Mouse (Mus musculus): ENCODE measurements around the gene Parp16. TPM values are rescaled to one million over a fixed set of nuclear protein-coding genes. Genes with fewer than 3 reads are reported as not detected.
"Not testable (repeated sequence)": the region's sequence is repeated elsewhere in the genome, so short reads cannot be mapped to it uniquely, and the experiment has no call there.

Gene Parp16
- polyA plus RNA-seq, 1 experiment from 2014 or later: 5.6 TPM

GRCm38 (mm10) chr9:65281536-65282151 is 86.5 kb downstream of the Parp16 start:
- H3K4me3 ChIP-seq (ENCODE audit: control insufficient read depth in 1 of 2, insufficient read depth in 1 of 2, low read depth in 1 of 2, low read length in 2 of 2): no peak overlapping the region
- no peaks in the 10 kb centered on the region for H3K27me3 ChIP-seq (ENCODE audit: control insufficient read depth, insufficient read depth, low read length)
- no peaks in the 10 kb centered on the region for H3K9me3 ChIP-seq (ENCODE audit: control insufficient read depth, low read length)
- ATAC-seq (ENCODE audit: insufficient number of reproducible peaks, insufficient read depth, low FRiP score, low read depth): no peak
- 63% methylated on average over 5 of the region's 5 CpGs for WGBS
- no peaks in the 10 kb centered on the region for H3K36me3 ChIP-seq (ENCODE audit: control insufficient read depth, insufficient read depth, low read length)
- H3K27ac ChIP-seq (replicated peaks in 1 of 2; ENCODE audit: control insufficient read depth in 1 of 2, insufficient read depth in 1 of 2, low read depth in 2 of 2, low read length in 2 of 2): no peak overlapping the region; a peak in 1 of 4 replicates
- H3K4me2 ChIP-seq (ENCODE audit: low read length): no peak overlapping the region
- no peak overlapping the region for H3K9ac ChIP-seq (ENCODE audit: low read length)
- no peaks in the 10 kb centered on the region for H3K4me1 ChIP-seq (ENCODE audit: control insufficient read depth in 2 of 2, insufficient read depth in 2 of 2, low read length in 2 of 2)

- H3K27ac ChIP-seq (replicated peaks in 1 of 2; ENCODE audit: control insufficient read depth in 1 of 2, insufficient read depth in 1 of 2, low read depth in 2 of 2, low read length in 2 of 2): no peak overlapping the region
- no peak for ATAC-seq (ENCODE audit: insufficient number of reproducible peaks, insufficient read depth, low FRiP score, low read depth)
- no peaks in the 10 kb centered on the region for H3K36me3 ChIP-seq (ENCODE audit: control insufficient read depth, insufficient read depth, low read length)
- no peak overlapping the region for H3K4me2 ChIP-seq (ENCODE audit: low read length)
- no peaks in the 10 kb centered on the region for H3K27me3 ChIP-seq (ENCODE audit: control insufficient read depth, insufficient read depth, low read length)
- 3% methylated on average over 3 of the region's 3 CpGs for WGBS
- H3K9ac ChIP-seq (ENCODE audit: low read length): no peak overlapping the region
- H3K4me1 ChIP-seq (ENCODE audit: control insufficient read depth in 2 of 2, insufficient read depth in 2 of 2, low read length in 2 of 2): no peaks in the 10 kb centered on the region
- H3K9me3 ChIP-seq (ENCODE audit: control insufficient read depth, low read length): no peaks in the 10 kb centered on the region
- H3K4me3 ChIP-seq (ENCODE audit: control insufficient read depth in 1 of 2, insufficient read depth in 1 of 2, low read depth in 1 of 2, low read length in 2 of 2): no peak overlapping the region
Observed at GRCm38 (mm10) chr9:65283301-65283700, 88.1 kb downstream of the Parp16 start.

- H3K9me3 ChIP-seq (ENCODE audit: control insufficient read depth, low read length); ATAC-seq (ENCODE audit: insufficient number of reproducible peaks, insufficient read depth, low FRiP score, low read depth); H3K4me1 ChIP-seq (ENCODE audit: control insufficient read depth in 2 of 2, insufficient read depth in 2 of 2, low read length in 2 of 2); H3K9ac ChIP-seq (ENCODE audit: low read length); H3K27ac ChIP-seq (replicated peaks in 1 of 2; ENCODE audit: control insufficient read depth in 1 of 2, insufficient read depth in 1 of 2, low read depth in 2 of 2, low read length in 2 of 2); H3K36me3 ChIP-seq (ENCODE audit: control insufficient read depth, insufficient read depth, low read length); H3K27me3 ChIP-seq (ENCODE audit: control insufficient read depth, insufficient read depth, low read length); H3K4me2 ChIP-seq (ENCODE audit: low read length); H3K4me3 ChIP-seq (ENCODE audit: control insufficient read depth in 1 of 2, insufficient read depth in 1 of 2, low read depth in 1 of 2, low read length in 2 of 2): not testable (repeated sequence)
- WGBS: 67% methylated on average over 5 of the region's 5 CpGs
Observed at GRCm38 (mm10) chr9:65288252-65288651, 93.1 kb downstream of the Parp16 start.

Other genes with a start within 250 kb of the Parp16 start
- gene Slc24a1, start 243.7 kb upstream of the Parp16 start, polyA plus RNA-seq (2014; fragmentation: Nextera tagmentation; extraction: Ambion mirVana): 0.05 TPM in 2 replicates
- gene Ints14, start 234.4 kb upstream of the Parp16 start, polyA plus RNA-seq (2014; fragmentation: Nextera tagmentation; extraction: Ambion mirVana): 39.0 and 41.1 TPM in 2 replicates
- gene Hacd3, start 173.7 kb upstream of the Parp16 start, polyA plus RNA-seq (2014; fragmentation: Nextera tagmentation; extraction: Ambion mirVana): 50.3 and 52.5 TPM in 2 replicates
- 26.4 and 27.9 TPM in 2 replicates for gene Dpp8, start 162.9 kb upstream of the Parp16 start, polyA plus RNA-seq (2014; fragmentation: Nextera tagmentation; extraction: Ambion mirVana)
- 12.3 and 15.7 TPM in 2 replicates for gene Igdcc4, start 93.9 kb upstream of the Parp16 start, polyA plus RNA-seq (2014; fragmentation: Nextera tagmentation; extraction: Ambion mirVana)
- gene Igdcc3, start 54.2 kb upstream of the Parp16 start, polyA plus RNA-seq (2014; fragmentation: Nextera tagmentation; extraction: Ambion mirVana): 0.36 and 0.63 TPM in 2 replicates
- gene Cilp, start 69.8 kb downstream of the Parp16 start, polyA plus RNA-seq (2014; fragmentation: Nextera tagmentation; extraction: Ambion mirVana): not detected in 2 replicates
- gene Clpx, start 98.9 kb downstream of the Parp16 start, polyA plus RNA-seq (2014; fragmentation: Nextera tagmentation; extraction: Ambion mirVana): 49.4 and 52.9 TPM in 2 replicates
- gene Pdcd7, start 150.8 kb downstream of the Parp16 start, polyA plus RNA-seq (2014; fragmentation: Nextera tagmentation; extraction: Ambion mirVana): 8.4 and 10.9 TPM in 2 replicates
- not detected in 2 replicates for gene Ubap1l, start 165.7 kb downstream of the Parp16 start, polyA plus RNA-seq (2014; fragmentation: Nextera tagmentation; extraction: Ambion mirVana)
- gene Kbtbd13, start 196.3 kb downstream of the Parp16 start, polyA plus RNA-seq (2014; fragmentation: Nextera tagmentation; extraction: Ambion mirVana): 0.73 and 1.5 TPM in 2 replicates
- 5.5 and 6.1 TPM in 2 replicates for gene Rasl12, start 203.2 kb downstream of the Parp16 start, polyA plus RNA-seq (2014; fragmentation: Nextera tagmentation; extraction: Ambion mirVana)
- gene Slc51b, start 227.6 kb downstream of the Parp16 start, polyA plus RNA-seq (2014; fragmentation: Nextera tagmentation; extraction: Ambion mirVana): not detected in 2 replicates
- gene Mtfmt, start 240.4 kb downstream of the Parp16 start, polyA plus RNA-seq (2014; fragmentation: Nextera tagmentation; extraction: Ambion mirVana): 14.3 and 15.8 TPM in 2 replicates